Mouse (Mus musculus) adrenal gland, postnatal 10 days (tissue): ENCODE measurements around the gene Xrcc1. TPM values are rescaled to one million over a fixed set of nuclear protein-coding genes. Genes with fewer than 3 reads are reported as not detected.

Experiments used
- DNase-seq: peaks from one replicate; pipeline ENCODE4 v3.0.0; 2021; ENCODE audit warnings: mixed read lengths
- total RNA-seq, 2 experiments: library from RNA; stranded (reverse); gene quantifications; 2 replicates each; pipeline ENCODE4 v1.2.3; 2021

The Xrcc1 gene
- total RNA-seq, 2 experiments from 2014 or later = 37.4 to 48.6 TPM

DNA sequence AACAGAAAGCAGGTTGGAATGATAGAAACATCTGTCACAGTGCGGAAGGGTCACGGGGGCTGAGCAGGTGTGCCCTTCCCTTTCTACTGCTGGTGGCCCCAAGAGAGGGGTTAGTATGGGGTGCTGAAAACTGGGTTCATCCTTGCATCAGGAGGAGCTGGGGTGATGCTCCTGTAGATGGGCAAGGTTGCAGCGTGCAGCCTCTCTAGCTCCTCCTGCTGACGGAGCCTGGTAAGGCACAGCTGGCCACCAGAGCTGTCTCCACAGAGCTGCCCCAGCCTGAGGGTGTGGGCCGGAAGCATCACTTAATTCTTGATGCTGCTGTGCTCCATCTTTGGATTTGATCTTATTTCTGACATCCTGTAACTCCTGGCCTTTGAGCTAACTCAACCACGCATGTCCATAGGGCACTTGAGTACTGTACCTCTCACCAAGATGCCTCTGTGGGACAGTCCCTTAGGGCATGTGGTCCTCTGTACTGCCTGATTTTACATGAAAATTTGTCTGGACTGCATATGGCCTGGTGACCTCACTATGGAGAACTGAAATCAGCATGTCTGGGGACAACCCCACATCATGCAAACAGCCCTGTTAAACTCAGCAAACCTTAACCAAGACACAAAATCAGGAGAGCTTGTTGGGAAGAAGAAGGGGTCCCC, 18.6 kb downstream of the Xrcc1 start:
- DNase-seq = peak; percentile 88

GRCm38 (mm10) chr7:24565627-24566026, 19.5 kb downstream of the Xrcc1 start:
- no peak for DNase-seq

GRCm38 (mm10) chr7:24566206-24566605, 20.1 kb downstream of the Xrcc1 start:
- no peak for DNase-seq

DNA sequence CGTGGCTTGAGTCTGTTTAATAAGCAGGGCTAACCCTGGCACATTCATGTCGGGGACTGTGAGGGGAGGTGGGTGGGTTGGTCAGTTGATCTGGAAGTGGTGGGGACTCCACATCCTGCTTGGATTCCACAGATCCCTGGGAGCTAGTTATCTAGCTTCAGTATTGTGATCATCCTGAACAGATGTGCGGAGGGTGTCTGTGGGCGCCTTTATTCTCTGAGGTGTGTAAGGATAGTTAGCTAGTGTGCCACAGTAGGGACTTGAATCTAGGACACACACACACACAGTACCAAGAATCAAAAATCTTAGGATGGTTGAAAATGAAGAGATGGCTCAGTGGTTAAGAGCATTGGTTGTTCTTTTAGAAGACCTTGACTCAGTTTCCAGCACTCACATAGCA, 22.4 kb downstream of the Xrcc1 start:
- no peak for DNase-seq

- DNase-seq = no peak
These were observed 25.0 kb downstream of the Xrcc1 start for GRCm38 (mm10) chr7:24571071-24571470.

DNA sequence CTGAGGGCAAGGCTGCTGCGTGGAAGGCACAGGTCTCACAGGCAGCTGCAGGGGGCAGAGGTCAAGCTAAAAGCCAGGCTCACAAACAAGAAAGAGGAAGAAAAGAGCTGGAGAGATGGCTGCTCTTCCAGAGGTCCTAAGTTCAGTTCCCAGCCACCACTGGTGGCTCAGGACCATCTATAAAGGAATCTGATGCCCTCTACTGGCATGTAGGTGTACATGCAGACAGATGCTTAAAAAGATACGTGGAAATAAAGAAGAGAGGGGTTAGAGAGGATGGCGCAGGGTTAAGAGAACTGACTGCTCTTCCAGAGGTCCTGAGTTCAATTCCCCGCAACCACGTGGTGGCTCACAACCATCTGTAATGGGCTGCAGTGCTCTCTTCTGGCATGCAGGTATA, 26.4 kb downstream of the Xrcc1 start:
- no peak for DNase-seq

DNA sequence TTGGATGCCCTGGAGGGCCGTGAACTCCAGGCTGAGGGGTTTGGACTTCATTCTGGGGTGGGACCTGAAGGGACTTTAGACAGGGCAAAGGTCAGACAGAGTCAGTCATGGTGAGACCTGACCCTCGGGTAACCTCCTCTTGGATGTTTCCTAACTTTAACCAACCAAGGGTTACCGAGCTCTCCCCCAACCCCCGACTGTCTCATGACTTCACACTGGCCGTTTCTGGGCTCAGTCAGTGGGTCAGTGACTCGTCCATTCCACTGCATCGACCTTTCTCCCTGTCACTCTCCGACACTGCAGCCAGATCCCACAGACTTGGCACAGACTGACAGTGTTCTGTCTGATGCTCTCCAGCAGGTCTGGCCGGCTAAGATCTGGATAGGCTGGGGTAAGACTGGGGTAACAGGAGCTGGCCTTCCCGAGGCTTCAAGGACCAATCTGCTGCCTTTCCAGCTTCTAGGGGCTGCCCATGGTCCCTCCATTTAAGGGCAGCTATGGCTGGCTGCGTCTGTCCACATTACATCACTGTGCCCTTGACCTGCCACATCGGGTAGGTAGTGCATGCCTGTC, 28.2 kb downstream of the Xrcc1 start:
- no peak for DNase-seq

DNA sequence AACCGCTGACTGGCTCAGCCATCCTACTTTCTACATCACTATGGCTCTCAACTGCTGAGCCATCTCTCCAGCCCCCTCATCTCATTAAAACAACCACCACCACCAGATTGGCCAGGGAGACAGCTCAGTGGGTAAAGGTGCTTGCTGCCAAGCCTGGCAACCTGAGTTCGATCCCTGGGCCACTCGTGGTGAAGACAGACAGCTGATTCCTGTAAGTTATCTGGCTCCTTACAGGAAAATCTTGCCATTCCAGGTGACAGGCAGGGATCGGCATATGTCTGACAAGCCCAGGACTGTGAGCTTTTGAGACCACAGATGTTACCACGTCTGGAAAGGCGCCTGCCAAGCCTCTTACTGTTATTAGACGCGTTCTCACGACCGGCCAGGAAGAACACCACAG, 31.7 kb downstream of the Xrcc1 start:
- no peak for DNase-seq

DNA sequence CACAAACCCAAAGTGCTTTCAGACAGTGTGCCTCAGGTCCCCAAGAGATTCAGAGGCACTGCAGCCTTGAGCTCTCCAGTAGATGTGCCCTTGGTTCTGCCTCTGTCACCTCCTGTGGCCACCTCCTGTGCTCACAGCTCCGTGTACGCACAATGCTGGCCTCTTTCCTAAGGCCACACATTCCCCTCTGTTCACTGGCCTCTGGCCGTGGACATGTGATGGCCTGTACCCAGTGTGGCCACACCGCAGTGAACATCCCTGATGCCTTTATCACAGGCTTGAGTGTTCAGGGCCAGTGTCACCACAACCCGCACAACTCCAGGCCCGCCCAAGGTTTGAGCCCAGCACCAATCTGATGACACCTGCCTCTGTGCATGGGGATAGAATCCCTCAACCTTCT, 38.8 kb downstream of the Xrcc1 start:
- peak; percentile 39 for DNase-seq

- DNase-seq = no peak
These were observed 39.9 kb downstream of the Xrcc1 start for GRCm38 (mm10) chr7:24585995-24586394.

GRCm38 (mm10) chr7:24586828-24587227, 40.7 kb downstream of the Xrcc1 start:
- no peak for DNase-seq

GRCm38 (mm10) chr7:24587330-24588105, 41.4 kb downstream of the Xrcc1 start, which contains the start of the genes Ethe1 and Zfp575:
Gene Ethe1 (plus strand): TSS chr7:24587543.
Gene Zfp575 (minus strand): TSS chr7:24587641.
- peak; percentile 61 for DNase-seq

GRCm38 (mm10) chr7:24588336-24588735, 42.2 kb downstream of the Xrcc1 start:
- DNase-seq = peak; percentile 79

DNA sequence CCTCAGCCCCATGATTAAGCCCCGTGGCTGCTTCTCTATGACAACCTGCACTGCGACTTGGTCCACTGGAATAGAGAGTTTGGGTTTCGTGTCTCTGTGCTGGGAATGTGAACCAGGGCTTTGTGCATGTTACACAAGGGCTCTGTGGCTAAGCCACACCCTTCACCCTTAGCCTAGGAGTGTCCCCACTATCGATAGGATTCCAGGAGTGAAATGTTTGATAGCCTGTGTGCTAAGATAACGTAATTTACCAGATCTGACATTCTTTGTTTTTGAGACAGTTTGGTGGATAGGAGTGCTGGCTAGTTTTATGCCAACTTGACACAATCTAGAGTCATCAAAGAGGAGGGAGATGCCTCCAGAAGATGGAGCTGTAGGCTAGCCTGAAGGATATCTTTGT, 45.6 kb downstream of the Xrcc1 start:
- no peak for DNase-seq

DNA sequence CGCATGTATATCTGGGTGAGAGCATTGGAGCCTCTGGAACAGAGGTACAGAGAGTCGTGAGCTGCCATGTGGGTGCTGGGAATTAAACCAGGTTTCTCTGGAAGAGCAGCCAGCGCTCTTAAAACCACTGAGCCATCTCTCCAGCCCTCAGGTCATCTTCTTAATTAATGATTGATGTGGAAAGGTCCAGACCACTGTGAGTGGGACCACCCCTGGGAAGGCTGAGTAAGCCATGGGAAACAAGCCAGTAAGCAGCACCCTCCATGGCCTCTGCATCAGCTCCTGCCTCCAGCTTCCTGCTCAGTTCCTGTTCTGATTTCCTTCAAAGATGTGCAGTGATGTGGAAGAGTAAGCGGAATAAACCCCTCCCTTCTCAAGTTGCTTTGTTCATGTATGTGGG, 46.1 kb downstream of the Xrcc1 start:
- no peak for DNase-seq

DNA sequence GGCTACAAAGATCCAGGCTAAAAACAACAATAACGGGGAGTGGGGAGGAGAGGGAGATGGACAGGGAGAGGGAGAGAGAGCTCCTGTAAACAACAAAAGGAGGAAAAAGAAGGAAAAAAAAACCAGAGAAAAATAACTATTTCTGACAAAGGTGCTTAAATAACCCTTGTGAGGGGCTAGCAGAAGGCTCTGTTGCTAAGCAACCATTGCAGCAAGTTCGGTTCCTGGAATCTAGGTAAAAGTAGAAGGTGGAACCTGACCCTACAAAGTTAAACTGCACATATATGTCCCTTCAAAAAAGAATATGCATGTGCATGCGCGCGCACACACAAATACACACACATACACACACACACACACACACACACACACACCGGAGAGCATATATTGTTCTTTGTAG, 46.7 kb downstream of the Xrcc1 start:
- DNase-seq = no peak

GRCm38 (mm10) chr7:24593621-24594308, 47.7 kb downstream of the Xrcc1 start:
- peak; percentile 90 for DNase-seq

GRCm38 (mm10) chr7:24594309-24594803, 48.3 kb downstream of the Xrcc1 start:
- no peak for DNase-seq

DNA sequence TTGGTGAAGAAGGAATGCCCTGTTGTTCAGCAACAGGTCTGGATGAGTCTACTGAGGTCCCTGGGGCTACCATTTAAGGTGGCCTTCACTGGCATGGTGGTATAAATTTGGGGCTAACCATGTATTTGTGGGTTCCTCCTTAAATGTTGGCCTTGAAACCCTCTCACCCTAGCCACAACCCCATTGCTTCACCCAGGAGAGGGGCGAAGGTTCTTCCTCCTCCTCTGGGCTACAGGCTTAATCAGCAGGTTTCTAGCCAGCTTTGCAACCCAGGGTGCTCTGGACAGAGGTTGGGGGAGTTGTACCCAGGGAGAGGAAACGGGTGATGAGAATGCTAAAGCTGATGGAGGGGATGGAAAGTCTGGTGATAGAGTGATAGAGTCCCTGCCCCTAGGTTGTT, 49.4 kb downstream of the Xrcc1 start:
- no peak for DNase-seq

- DNase-seq = no peak
These were observed 52.0 kb downstream of the Xrcc1 start for GRCm38 (mm10) chr7:24598121-24598520.

- DNase-seq = no peak
These were observed 53.4 kb downstream of the Xrcc1 start for GRCm38 (mm10) chr7:24599211-24600067.
